Mouse (Mus musculus) thymus, adult 18-20 months (tissue): Measurements from ENCODE around the gene Idh3a.
"Not testable (repeated sequence)": the region's sequence is repeated elsewhere in the genome, so short reads cannot be mapped to it uniquely, and the experiment has no call there.

Experiments
- DNase-seq, 2 experiments: peaks; one replicate each; pipeline ENCODE4 v3.0.0; 2022; ENCODE audit warnings: mixed read lengths in 2 of 2

Idh3a gene

DNA sequence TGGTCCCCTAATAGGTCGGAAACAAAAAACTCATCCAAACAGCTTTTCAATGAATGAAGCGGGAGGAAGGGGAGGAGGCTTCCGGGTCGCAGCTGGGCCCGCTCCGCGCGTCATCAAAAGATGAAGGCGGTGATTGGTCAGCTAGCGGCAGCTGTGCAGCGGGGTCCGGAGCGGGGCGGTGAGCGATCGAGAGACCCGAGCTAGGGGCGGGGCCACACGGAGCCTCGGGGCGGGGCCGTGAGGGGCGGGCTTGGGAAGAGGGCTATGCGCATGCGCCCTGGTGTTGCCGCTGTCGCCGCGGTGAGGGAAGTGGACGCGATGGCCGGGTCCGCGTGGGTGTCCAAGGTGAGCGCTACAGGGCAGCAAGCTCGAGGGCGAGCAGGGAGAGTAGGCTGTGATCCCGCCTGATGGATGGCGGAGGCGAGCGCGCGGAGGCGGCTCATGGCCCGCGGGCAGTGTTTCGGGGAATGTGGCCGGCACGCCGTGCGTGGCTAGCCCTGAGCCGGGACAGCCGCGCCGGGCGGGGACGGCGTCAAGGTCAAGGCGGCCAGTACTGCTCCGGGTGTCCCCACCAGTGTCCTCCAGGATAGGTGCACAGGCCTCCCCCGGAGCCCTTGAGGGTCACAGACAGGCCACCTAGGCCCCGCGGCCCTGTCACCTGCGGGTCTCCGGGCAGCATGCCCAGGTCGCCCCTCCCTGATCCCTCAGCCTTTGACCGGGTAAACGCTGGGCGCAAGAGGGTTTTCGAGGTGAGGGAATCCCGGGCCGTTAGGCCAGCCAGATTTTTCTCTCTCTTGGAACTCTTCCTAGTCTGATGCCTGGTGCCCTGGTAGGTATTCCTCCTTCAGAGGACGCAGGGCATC is at the start of gene Idh3a:
Gene Idh3a (plus strand): TSS at position 136 of the 863 bp plus-strand sequence.
- DNase-seq, result peak; percentile 98 to 99

- no peak for DNase-seq
These were observed 49.1 kb upstream of the Idh3a start for GRCm38 (mm10) chr9:54537030-54537429.

DNA sequence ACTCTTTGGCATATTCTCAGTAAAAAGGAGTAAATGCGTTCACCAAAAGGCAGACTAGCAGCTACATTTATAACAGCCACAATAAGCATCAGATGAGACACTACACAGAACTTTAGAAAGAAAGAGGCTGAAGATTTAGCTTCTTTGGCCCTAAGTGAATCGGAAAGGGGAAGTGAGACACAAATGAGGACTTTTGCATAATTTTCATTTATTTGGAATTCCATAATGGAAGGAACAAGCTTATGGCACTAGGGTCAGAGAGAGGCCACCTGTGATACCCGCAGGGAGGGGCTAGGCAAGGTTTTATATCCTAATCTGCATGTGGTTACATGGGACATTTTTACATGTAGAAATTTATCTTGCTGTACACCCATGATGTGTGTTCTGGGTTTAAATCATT is 48.7 kb upstream of the Idh3a start:
- DNase-seq, result no peak

- DNase-seq, result no peak
These were observed 47.9 kb upstream of the Idh3a start for GRCm38 (mm10) chr9:54538244-54538643.

DNA sequence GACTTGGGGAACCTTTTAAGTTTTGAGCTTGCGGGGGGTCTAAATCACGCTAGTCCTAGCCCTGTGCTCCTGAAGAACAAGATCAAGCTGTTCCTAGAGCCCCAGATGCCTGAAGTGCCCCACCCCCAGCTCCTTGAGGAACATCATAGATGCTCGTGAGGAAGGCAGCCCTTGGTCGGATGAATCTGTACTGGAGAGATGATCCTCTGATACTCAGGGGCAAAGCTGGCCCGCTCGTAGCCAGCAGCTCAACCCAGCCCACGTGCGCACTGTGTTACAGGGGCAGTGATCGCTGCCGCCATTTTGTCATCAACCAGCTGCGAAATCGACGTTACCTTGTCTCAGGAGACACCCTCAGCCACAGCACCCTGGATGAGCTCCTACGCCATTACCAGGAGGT is 47.5 kb upstream of the Idh3a start, which contains the start of gene Sh2d7:
Gene Sh2d7 (plus strand): TSS at position 301 of the 400 bp plus-strand sequence.
- no peak for DNase-seq

GRCm38 (mm10) chr9:54540801-54541200 is 45.3 kb upstream of the Idh3a start:
- DNase-seq, result no peak

- no peak for DNase-seq
These were observed 41.8 kb upstream of the Idh3a start for GRCm38 (mm10) chr9:54544212-54544953.

DNA sequence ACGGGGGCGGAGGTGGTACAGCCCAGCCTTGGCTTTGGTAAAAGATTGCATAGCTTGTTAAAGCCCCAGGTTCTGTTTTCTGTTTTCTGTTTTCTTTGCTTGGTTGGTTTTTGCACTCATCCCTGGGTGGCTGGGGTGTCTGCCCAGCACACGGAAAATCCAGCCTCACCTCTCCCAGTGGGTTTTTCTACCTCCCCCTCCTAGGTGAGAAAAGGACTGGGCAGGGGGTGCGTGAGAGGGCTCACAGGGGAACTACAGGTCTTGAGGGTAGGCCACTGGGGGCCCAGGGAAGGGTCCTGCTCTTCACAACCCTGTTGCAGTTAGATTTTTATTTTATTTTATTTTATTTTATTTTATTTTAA is 41.2 kb upstream of the Idh3a start:
- DNase-seq, result no peak

DNA sequence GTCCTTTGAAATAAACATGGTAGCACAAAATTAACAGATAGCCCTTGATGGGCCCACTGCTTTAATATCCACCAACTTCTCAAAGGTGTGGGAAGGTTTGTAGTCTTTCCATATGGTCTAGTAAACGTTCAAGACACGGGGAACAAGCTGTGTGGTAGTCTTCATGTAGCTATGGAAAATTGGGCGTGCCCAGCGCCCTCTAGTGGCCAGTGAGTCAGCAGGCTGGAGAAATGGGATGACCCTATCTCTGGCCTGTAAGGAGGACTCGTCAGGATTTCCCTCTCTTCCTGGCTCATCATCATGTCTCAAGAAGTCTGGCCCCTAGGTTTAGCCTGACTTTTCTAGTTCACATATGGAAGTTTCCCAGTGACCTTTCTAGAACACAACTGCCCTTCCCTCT is 38.6 kb upstream of the Idh3a start:
- DNase-seq, result no peak

DNA sequence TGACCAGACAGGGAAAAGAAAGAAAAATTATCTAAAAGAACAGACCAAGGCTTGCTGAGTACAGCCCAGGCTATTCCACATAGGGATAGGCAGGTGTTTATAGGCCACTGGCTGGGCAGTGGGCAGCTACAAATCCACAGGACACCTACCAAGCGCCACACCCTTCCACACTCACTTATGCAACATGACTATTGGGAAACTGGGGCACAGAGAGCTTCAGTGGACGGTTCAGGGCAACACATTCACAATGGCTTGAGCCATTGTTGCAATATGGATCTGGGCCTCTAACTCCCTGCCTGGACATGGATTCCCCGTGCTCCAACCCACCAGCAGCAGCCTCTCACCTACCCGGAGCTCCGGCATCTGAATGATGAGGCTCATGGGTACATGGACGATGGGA is 36.7 kb upstream of the Idh3a start:
- DNase-seq, result no peak

DNA sequence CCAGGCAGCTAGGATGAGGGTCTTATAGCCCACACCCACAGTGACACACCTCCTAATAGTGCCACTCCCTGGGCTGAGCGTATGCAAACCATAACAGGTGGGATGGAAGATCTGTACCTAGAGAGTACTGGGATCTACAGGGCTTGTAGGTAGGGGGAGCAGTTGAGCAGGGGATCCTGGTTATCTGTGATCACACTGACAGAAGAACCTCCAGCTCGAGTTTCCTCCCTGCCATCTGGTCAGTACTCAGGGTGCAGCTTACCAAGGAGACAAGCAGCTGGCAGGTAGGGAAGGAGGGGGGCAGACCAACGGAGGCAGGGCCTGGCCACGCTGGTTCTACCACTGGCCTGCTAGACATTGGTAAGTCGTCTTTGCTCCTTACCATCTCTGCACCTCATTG is 33.7 kb upstream of the Idh3a start:
- DNase-seq, result no peak

DNA sequence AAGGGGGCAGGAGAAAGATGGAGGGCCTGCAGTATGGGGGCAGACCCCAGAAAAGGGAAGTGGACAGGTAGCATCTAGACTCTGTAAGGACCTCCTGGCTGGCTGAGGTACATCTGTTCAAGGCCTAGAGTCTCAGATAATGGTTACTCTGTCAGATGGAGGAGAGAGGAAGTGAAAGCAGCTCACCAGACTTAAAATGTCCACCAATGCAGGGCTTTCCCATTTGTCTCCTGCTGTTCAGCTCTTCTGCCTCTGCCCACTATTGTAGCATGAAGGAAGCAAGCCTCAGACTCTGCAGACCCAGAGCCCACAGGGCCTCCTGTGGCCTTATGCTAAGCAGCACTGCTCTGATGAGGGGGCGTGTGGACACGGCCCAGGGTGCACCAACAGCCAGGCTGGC is 31.1 kb upstream of the Idh3a start:
- no peak for DNase-seq

GRCm38 (mm10) chr9:54558731-54559130 is 27.4 kb upstream of the Idh3a start:
- no peak for DNase-seq

- peak; percentile 64 to 66 for DNase-seq
These were observed 26.2 kb upstream of the Idh3a start, which contains the start of gene Cib2 for GRCm38 (mm10) chr9:54559771-54560471. Gene Cib2, minus strand, starts transcription at chr9:54560218.

GRCm38 (mm10) chr9:54560831-54561601 is 25.1 kb upstream of the Idh3a start:
- DNase-seq, result no peak

DNA sequence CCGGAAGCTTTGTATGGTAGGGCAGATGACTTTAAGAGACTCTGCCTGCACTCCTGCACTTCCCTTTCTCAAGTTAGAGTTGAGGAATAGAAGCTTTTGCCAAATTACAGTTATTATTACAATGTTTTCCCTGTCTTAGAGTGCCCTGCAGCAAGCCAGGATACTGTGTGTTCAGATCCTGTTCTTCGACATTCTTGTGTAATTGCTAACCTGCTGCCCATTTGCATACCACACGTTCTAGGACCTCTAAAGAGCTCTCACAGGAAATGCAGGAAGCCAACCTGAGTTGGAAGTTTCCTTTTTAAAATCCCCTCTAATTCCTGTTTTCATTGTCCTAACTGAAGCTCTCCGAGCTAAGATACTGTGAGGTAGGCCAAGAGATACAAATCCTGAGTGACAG is 19.2 kb upstream of the Idh3a start:
- no peak for DNase-seq

DNA sequence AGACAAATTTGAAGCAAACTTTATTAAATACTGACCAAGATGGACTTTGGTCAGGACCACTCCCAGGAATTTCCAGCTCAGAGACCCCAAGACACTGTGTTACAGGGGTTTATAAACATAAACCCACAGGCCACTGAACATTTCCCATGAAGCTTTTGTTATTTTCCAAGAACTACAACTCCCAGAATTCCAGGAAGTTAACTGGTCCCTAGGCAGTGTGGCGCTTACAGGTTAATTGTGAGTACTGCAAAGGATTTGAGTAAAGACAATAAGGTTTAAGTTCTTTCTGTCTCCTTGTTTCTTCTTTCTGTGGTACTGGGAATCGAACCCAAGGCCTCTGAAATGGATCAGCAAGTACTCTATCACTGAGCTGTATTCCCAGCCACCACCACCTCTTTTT is 17.4 kb upstream of the Idh3a start:
- DNase-seq, result no peak

- DNase-seq, result no peak
These were observed 14.8 kb upstream of the Idh3a start for GRCm38 (mm10) chr9:54571130-54571839.

GRCm38 (mm10) chr9:54583712-54584111 is 2.4 kb upstream of the Idh3a start:
- no peak for DNase-seq

DNA sequence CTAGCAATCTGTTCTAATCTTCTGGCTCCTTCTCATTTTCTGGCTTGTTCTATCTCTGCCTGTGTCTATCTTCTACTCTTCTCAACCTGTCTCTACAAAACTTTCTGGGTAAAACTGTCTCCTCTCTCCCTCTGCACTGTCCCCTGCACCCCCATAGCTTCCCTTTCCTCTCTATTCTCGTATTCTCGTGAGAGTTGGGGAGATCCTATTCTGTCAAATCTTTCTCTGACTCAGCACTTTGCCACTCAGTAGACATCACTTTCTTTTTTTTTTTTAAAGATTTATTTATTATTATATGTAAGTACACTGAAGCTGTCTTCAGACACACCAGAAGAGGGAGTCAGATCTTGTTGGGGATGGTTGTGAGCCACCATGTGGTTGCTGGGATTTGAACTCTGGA is 2.0 kb upstream of the Idh3a start:
- DNase-seq, result not testable (repeated sequence)

- DNase-seq, result no peak
These were observed 315 bp upstream of the Idh3a start for GRCm38 (mm10) chr9:54585839-54586198.

- DNase-seq, result no peak
These were observed 1.7 kb downstream of the Idh3a start for GRCm38 (mm10) chr9:54587863-54588262.
